Mouse (Mus musculus): ENCODE results near the gene Stk4. TPM values are rescaled to one million over a fixed set of nuclear protein-coding genes. Genes with fewer than 3 reads are reported as not detected.
A peak's percentile ranks its signal among the peaks of the same experiment; 100 is the strongest.

The Stk4 gene
- polyA plus RNA-seq, 1 experiment = 14.8 TPM

DNA sequence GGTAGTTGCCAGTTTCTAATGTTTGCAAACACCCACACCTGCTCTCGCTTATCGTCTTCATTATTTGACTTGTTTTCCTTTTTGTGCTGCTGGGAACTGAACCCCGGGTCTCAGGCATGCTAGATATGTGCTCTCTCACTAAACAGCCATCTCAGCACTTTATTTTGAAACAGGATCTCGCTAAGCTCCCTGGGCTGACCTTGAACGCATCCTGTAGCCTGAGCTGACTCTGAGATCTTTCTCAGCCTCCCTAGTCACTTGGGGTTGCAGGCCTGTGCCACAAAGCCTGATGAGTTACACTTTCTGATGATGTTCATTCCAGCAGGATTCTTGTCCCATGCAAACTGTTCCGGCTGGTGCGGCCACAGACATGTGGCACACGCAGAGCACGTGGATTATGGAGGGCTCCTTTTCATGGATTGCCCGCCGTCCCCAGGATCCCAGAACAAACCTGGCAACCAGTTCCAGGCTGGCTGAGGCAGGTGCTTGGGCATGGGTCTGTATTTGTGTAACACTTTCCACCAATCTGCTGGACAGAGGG, 91.5 kb downstream of the Stk4 start:
- no peak overlapping the region for H3K27ac ChIP-seq (ENCODE audit: control insufficient read depth, insufficient read depth, low read depth, low read length)
- TF ChIP-seq CTCF (IDR thresholded peaks at IDR 0.05; ENCODE audit: control insufficient read depth, insufficient read depth, insufficient replicate concordance, low read depth, low read length) = no peak
- no peak for TF ChIP-seq POLR2A (IDR thresholded peaks at IDR 0.05; ENCODE audit: control insufficient read depth, low read depth, low read length)
- no peaks in the 10 kb centered on the region for H3K36me3 ChIP-seq (ENCODE audit: control insufficient read depth, insufficient read depth, low read length)
- H3K4me3 ChIP-seq (ENCODE audit: control insufficient read depth, low read depth, low read length) = no peak overlapping the region
- H3K4me1 ChIP-seq (ENCODE audit: control insufficient read depth, insufficient read depth, low read length) = no peaks in the 10 kb centered on the region
- H3K27me3 ChIP-seq (ENCODE audit: control insufficient read depth, insufficient read depth, low read length) = no peaks in the 10 kb centered on the region

DNA sequence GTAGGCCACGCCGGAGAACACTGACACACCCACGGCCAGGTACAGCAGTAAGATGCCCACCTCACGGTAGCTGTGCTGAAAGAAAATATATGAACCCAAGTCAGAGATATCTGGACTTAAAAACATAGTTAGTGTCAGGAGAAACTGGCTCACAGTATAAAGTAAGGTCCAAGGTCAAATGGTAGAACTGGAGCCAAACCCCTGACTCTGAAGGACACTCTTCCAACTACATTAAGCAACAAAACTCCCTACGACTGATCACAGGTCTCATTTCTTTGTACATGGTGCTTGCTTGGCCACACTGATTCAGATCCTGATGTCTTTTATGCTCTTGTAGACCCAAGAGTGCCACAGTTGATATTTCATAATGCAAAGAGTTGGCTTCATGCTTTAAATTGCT, 94.8 kb downstream of the Stk4 start:
- no peak overlapping the region for H3K27ac ChIP-seq (ENCODE audit: control insufficient read depth, insufficient read depth, low read depth, low read length)
- peaks cover 7% of the 10 kb centered on the region for H3K4me1 ChIP-seq (ENCODE audit: control insufficient read depth, insufficient read depth, low read length)
- TF ChIP-seq CTCF (IDR thresholded peaks at IDR 0.05; ENCODE audit: control insufficient read depth, insufficient read depth, insufficient replicate concordance, low read depth, low read length) (no peak), POLR2A (IDR thresholded peaks at IDR 0.05; ENCODE audit: control insufficient read depth, low read depth, low read length) (no peak)
- no peaks in the 10 kb centered on the region for H3K27me3 ChIP-seq (ENCODE audit: control insufficient read depth, insufficient read depth, low read length)
- no peaks in the 10 kb centered on the region for H3K36me3 ChIP-seq (ENCODE audit: control insufficient read depth, insufficient read depth, low read length)
- no peak overlapping the region for H3K4me3 ChIP-seq (ENCODE audit: control insufficient read depth, low read depth, low read length)

DNA sequence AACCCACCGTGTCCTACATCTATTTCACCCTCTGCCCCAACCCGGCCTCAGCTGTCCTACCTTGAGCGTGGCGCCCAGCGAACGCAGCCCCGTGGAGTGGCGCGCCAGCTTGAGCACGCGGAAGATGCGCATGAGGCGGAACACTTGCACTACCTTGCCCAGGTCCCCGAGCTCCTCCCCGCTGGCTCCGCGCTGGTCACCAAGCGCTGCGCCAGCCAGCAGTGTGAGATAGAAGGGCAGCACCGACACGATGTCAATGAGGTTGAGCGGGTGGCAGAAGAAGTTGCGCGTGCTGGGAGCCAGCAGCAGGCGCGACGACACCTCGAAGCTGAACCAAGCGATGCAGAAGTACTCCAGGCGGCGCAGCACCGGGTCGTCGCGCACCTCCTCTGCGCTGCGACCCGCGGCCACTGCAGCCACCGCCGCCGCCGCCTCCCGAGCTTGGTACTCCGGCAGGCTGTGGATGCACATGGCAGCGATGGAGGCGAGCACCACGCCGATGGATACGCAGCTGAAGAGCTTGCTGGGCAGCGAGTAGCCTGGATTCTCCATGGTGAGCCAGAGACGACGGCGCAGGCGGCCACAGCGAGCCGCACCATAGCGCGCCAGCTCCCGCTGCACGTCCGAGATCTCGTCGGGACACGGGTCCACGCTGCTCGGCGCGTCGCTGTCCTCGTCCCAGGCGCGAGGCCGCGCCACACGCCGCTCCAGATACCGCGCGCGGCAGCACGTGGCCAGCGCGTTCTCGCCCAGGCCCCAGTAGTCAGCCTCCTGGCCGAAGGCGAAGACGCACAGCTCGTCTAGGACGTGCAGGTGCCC, 97.8 kb downstream of the Stk4 start:
- Histone ChIP-seq H3K36me3 (ENCODE audit: control insufficient read depth, insufficient read depth, low read length) (no peaks in the 10 kb centered on the region), H3K4me1 (ENCODE audit: control insufficient read depth, insufficient read depth, low read length) (peaks cover 23% of the 10 kb centered on the region), H3K27ac (ENCODE audit: control insufficient read depth, insufficient read depth, low read depth, low read length) (no peak overlapping the region), H3K27me3 (ENCODE audit: control insufficient read depth, insufficient read depth, low read length) (no peaks in the 10 kb centered on the region), H3K4me3 (ENCODE audit: control insufficient read depth, low read depth, low read length) (peak overlapping the region; percentile 87)
- no peak for TF ChIP-seq CTCF (IDR thresholded peaks at IDR 0.05; ENCODE audit: control insufficient read depth, insufficient read depth, insufficient replicate concordance, low read depth, low read length)
- no peak for TF ChIP-seq POLR2A (IDR thresholded peaks at IDR 0.05; ENCODE audit: control insufficient read depth, low read depth, low read length)

GRCm38 (mm10) chr2:164168571-164168946, 98.4 kb downstream of the Stk4 start:
- no peak for TF ChIP-seq CTCF (IDR thresholded peaks at IDR 0.05; ENCODE audit: control insufficient read depth, insufficient read depth, insufficient replicate concordance, low read depth, low read length)
- TF ChIP-seq POLR2A (IDR thresholded peaks at IDR 0.05; ENCODE audit: control insufficient read depth, low read depth, low read length) = 0 out of 2 replicates have a peak, but pooled peaks have one; percentile 32
- Histone ChIP-seq H3K4me3 (ENCODE audit: control insufficient read depth, low read depth, low read length) (peak overlapping the region; percentile 87), H3K36me3 (ENCODE audit: control insufficient read depth, insufficient read depth, low read length) (no peaks in the 10 kb centered on the region), H3K27me3 (ENCODE audit: control insufficient read depth, insufficient read depth, low read length) (no peaks in the 10 kb centered on the region), H3K27ac (ENCODE audit: control insufficient read depth, insufficient read depth, low read depth, low read length) (peak overlapping the region; percentile 37; the same call in 1 of the 2 replicates), H3K4me1 (ENCODE audit: control insufficient read depth, insufficient read depth, low read length) (peaks cover 23% of the 10 kb centered on the region)

- Histone ChIP-seq H3K4me1 (ENCODE audit: control insufficient read depth, insufficient read depth, low read length) (peaks cover 23% of the 10 kb centered on the region), H3K27ac (ENCODE audit: control insufficient read depth, insufficient read depth, low read depth, low read length) (no peak overlapping the region), H3K27me3 (ENCODE audit: control insufficient read depth, insufficient read depth, low read length) (no peaks in the 10 kb centered on the region), H3K4me3 (ENCODE audit: control insufficient read depth, low read depth, low read length) (no peak overlapping the region), H3K36me3 (ENCODE audit: control insufficient read depth, insufficient read depth, low read length) (no peaks in the 10 kb centered on the region)
- no peak for TF ChIP-seq CTCF (IDR thresholded peaks at IDR 0.05; ENCODE audit: control insufficient read depth, insufficient read depth, insufficient replicate concordance, low read depth, low read length)
- no peak for TF ChIP-seq POLR2A (IDR thresholded peaks at IDR 0.05; ENCODE audit: control insufficient read depth, low read depth, low read length)
These were observed 100.2 kb downstream of the Stk4 start for GRCm38 (mm10) chr2:164170326-164170725.

DNA sequence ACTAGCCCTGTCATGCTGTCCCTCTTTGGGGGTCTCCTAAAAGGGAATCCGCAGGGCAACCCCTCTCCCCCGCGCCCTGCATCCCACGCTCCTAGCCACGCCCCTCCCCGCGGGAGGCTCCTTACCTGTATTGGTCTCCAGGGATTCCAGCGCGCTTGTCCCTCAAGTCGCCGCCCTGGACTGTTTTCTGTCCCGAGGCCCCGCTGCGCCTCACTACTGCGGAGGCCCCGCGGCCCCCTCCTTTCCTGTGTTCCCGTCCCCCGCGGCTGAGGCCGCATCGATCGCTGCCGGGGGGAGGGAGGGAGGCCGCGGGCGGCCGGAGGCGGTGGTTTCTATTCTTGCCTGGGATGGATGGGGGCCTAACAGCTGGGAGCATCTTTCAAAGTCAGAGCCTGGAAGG, 100.8 kb downstream of the Stk4 start, which contains the start of gene Kcns1:
TSS of gene Kcns1 (minus strand) at position 212 of the 400 bp plus-strand sequence.
- no peaks in the 10 kb centered on the region for H3K36me3 ChIP-seq (ENCODE audit: control insufficient read depth, insufficient read depth, low read length)
- no peaks in the 10 kb centered on the region for H3K27me3 ChIP-seq (ENCODE audit: control insufficient read depth, insufficient read depth, low read length)
- peaks cover 23% of the 10 kb centered on the region for H3K4me1 ChIP-seq (ENCODE audit: control insufficient read depth, insufficient read depth, low read length)
- H3K27ac ChIP-seq (ENCODE audit: control insufficient read depth, insufficient read depth, low read depth, low read length) = no peak within 1 kb of the TSS
- peak within 1 kb of the TSS; percentile 43 for H3K4me3 ChIP-seq (ENCODE audit: control insufficient read depth, low read depth, low read length)
- TF ChIP-seq CTCF (IDR thresholded peaks at IDR 0.05; ENCODE audit: control insufficient read depth, insufficient read depth, insufficient replicate concordance, low read depth, low read length) = no peak
- no peak for TF ChIP-seq POLR2A (IDR thresholded peaks at IDR 0.05; ENCODE audit: control insufficient read depth, low read depth, low read length)

DNA sequence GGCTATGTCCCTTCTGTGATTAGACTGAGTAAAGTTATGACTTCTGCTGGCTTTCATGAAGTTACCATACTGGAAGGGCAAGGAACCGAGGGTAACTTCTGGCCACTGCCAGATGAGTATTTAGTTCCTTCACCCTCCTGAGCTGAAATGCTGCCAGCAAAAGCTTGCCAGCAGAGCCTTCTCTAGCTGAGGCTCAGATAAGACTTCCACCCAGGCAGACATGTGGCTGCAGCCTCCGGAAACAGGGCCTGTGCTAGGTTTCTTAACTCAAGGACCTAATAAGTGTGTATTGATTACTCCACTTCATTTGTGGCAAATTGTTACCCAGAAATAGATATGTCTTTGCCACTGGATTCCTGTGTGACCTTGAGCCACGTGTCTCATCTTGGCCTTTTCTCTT, 103.3 kb downstream of the Stk4 start:
- H3K27me3 ChIP-seq (ENCODE audit: control insufficient read depth, insufficient read depth, low read length) = no peaks in the 10 kb centered on the region
- no peak for TF ChIP-seq CTCF (IDR thresholded peaks at IDR 0.05; ENCODE audit: control insufficient read depth, insufficient read depth, insufficient replicate concordance, low read depth, low read length)
- TF ChIP-seq POLR2A (IDR thresholded peaks at IDR 0.05; ENCODE audit: control insufficient read depth, low read depth, low read length) = no peak
- H3K4me1 ChIP-seq (ENCODE audit: control insufficient read depth, insufficient read depth, low read length) = peaks cover 17% of the 10 kb centered on the region
- H3K27ac ChIP-seq (ENCODE audit: control insufficient read depth, insufficient read depth, low read depth, low read length) = no peak overlapping the region
- H3K36me3 ChIP-seq (ENCODE audit: control insufficient read depth, insufficient read depth, low read length) = no peaks in the 10 kb centered on the region
- H3K4me3 ChIP-seq (ENCODE audit: control insufficient read depth, low read depth, low read length) = no peak overlapping the region

Measured in testis, adult 2 months (tissue).